Mouse (Mus musculus) frontal cortex, adult 2 months (tissue): ENCODE data around the gene Mafg. TPM values are rescaled to one million over a fixed set of nuclear protein-coding genes. Genes with fewer than 3 reads are reported as not detected.
"Not testable (repeated sequence)": the region's sequence is repeated elsewhere in the genome, so short reads cannot be mapped to it uniquely, and the experiment has no call there.

ENCODE experiments used
- DNase-seq, 2 experiments: peaks; one replicate each; pipeline ENCODE4 v3.0.0; 2022; ENCODE audit warnings: low spot score in 1 of 2; ENCODE audit errors: extremely low spot score in 1 of 2
- polyA plus RNA-seq: library from polyadenylated mRNA; depleted of rRNA; stranded (reverse); fragments of >200 nt; gene quantifications from 2 replicates; pipeline ENCODE4 v1.2.3, GENCODE M21; 2012

Mafg gene
- polyA plus RNA-seq, 1 experiment: 84.5 TPM

- peak; percentile 78 to 91 for DNase-seq
These were observed 35.0 kb downstream of the Mafg start, which contains the start of the genes Alyref and Anapc11 for GRCm38 (mm10) chr11:120598283-120598989. TSS of gene Alyref (minus strand) at chr11:120598365. TSS of gene Anapc11 (plus strand) at chr11:120598421.

DNA sequence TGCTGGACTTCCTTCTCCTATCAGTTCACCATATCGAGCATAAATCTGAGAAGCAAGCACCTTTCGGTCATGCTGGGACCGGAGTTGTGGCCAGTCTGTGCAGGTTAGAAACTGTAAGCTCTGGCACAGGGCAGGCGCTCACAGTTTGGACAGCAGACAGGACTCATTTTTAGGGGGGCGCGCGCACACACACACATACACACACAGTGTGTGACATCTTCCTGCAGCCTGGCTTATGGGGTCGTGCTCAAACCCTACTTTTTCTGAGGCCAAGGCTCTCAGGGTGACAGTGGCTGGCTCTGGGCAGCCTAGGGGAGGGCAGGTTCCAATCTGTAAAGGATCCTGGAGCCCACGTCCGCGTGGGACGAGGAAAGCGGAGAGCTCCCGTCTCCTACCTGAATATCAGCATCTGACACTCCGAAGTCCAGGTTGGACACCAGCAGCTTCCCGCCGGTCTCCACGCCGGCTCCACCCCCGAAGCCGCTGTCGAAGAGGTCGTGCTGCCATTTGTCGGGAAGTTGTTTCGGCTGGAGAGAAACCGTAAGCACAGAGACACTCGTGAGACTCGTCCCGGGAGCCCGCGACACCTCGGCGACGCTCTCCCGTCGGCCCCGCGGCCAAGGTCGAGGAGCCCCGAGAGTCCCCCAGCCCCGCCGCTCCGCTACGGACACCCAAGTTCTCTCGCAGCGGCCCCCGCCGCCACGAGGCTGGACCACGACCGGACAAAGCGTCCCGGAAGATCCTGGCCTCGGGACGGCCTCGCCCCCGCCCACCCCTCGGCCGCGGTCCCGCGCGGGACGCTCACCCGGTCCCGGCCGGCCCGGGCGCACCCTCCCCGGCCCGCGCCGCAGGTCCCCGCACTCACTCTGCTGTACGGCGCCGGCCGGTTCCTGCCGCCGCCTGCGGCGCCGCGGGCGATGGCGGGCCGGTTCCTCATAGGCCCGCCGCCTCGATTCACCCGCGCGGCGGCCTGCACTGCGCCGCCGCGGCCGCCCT is 35.9 kb downstream of the Mafg start:
- no peak for DNase-seq

GRCm38 (mm10) chr11:120588531-120588930 is 44.9 kb downstream of the Mafg start:
- no peak for DNase-seq

GRCm38 (mm10) chr11:120583937-120584336 is 49.5 kb downstream of the Mafg start:
- no peak for DNase-seq

GRCm38 (mm10) chr11:120582982-120583293 is 50.5 kb downstream of the Mafg start:
- not testable (repeated sequence) for DNase-seq

- DNase-seq: peak in 1 of 2 experiments; percentile 39
These were observed 51.0 kb downstream of the Mafg start for GRCm38 (mm10) chr11:120582268-120582981.

DNA sequence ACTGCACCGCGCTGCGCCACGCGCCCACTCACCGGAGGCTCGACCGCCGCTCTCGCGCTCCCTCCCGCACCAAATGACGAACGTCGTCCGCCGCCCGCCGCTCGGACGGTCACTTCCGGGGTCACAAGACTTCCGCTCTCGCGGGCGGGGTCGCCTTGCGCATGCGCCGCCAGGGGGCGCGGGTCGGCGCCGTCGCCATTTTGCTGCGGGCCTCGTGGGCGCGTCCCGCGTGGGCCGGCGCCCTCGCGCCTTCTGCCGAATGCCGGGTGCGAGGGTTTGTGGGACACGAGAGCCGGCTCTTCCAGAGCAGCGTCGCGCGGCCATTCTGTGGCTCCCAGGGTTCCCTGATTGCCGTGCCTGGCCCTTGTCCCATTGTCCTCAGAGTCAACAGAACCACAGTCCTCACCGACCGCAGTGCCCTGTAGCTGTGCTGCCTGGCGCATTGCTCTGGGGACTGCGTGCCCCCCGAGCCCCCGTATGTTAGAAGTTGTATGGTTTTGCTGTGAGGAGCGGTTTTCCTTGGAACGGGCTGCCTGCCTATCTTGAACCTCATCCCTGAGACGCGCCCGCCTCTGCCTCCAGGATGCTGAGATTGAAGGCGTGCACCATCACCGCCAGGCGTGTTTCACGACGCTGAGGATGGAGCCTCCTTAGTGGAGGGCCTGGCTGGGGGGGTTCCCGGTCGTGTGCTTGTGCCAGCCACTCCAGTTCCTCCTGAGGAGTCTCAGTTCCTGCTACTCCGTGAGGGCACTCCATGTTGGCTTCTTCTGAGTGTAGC is 51.7 kb downstream of the Mafg start, which contains the start of gene Arhgdia:
Arhgdia (minus strand) TSS at position 135 of the 778 bp plus-strand sequence.
- peak; percentile 78 to 92 for DNase-seq

- peak in 1 of 2 experiments; percentile 37 for DNase-seq
These were observed 52.5 kb downstream of the Mafg start for GRCm38 (mm10) chr11:120580871-120581331.

- no peak for DNase-seq
These were observed 53.2 kb downstream of the Mafg start for GRCm38 (mm10) chr11:120580190-120580589.

GRCm38 (mm10) chr11:120579316-120580107 is 53.9 kb downstream of the Mafg start:
- peak in 1 of 2 experiments; percentile 87 for DNase-seq

GRCm38 (mm10) chr11:120578694-120579243 is 54.6 kb downstream of the Mafg start:
- DNase-seq: no peak

DNA sequence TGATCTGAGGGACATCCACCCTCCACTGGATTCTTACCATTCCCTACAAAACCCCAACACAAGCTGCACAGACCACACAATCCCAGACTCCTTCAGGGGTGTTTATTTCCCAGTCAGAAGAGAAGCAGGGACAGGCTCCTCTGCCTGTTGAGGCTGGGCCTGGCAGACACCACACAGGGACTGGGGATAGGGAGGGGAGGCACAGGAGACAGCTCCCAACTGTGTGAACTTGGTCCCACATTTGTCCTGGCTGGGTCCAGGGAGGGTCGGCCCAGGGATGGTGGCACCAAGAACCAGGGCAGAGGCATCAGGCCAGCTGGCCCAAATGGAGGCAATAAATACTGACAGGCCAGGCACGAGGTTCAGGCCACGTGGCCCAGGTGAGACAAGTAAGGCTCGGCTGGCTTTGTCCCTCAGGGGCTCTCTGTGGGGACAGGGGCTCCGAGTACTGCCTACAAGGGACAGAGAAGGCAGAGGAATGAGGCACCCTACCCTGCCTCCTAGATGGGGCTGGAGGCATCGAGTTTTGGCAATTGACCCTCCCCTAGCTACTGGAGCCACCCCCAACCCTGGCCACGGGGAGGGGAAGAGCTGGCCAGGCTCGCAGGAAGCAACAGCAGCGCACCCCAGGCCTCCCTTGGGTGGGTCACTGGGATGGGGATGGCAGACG is 55.2 kb downstream of the Mafg start:
- DNase-seq: no peak

- DNase-seq: no peak
These were observed 56.0 kb downstream of the Mafg start for GRCm38 (mm10) chr11:120577211-120578023.

DNA sequence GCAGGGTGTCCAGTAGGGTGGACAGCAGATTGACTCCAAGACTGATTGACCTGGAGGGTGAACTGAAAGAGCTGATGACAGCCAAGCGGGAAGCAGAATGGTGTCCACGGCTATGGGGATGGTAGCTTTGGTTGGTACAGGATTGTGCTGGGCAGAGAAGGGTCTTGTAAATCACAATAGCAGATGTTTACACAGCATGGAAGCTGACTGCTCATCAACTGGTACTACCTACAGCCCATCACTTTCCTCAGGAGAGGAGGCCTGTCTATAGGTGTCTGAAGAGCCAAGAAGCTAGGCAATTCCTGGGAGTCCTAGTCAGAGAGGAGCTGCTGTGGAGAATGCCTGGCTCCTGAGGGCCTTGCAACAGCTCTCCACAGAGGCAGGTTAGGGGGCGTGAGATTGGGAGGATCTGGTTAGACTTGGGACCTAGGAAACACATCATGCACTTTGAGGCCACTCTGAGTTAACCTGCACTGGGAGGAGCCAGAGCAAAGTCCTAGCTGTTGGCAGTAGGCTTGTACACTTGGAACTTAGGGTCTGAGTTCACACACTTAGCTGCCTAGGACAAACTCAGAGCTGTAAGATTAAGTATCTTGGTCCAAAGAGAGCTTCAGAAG is 56.9 kb downstream of the Mafg start:
- no peak for DNase-seq

- no peak for DNase-seq
These were observed 57.5 kb downstream of the Mafg start for GRCm38 (mm10) chr11:120575940-120576339.
